Mouse (Mus musculus) liver, embryonic 14.5 days (tissue): ENCODE measurements around the gene Sec61a2. TPM values are rescaled to one million over a fixed set of nuclear protein-coding genes. Genes with fewer than 3 reads are reported as not detected.

Experiments
- ATAC-seq: fragments of 200-750 bp; cut with Nextera tagmentation; 2 replicates; pipeline ENCODE4 v1.8.0; 2017; ENCODE audit warnings: moderate number of reproducible peaks, mild to moderate bottlenecking, moderate library complexity; ENCODE audit not compliant: insufficient read depth
- DNase-seq, 3 experiments: peaks; one replicate each; pipeline ENCODE4 v3.0.0-alpha.2; 2012 to 2013; ENCODE audit warnings: low read depth in 3 of 3, low spot score in 3 of 3
- H3K27ac ChIP-seq: fragments of 300-500 bp; sonication (generic); 2 replicates; pipeline ENCODE4 v1.5.1; 2014; ENCODE audit warnings: moderate library complexity, mild to moderate bottlenecking, control low read depth, inconsistent platforms
- H3K27me3 ChIP-seq: fragments of 300-500 bp; sonication (generic); 2 replicates; pipeline ENCODE4 v1.6.1; 2014; ENCODE audit warnings: mild to moderate bottlenecking, low read length, moderate library complexity; ENCODE audit not compliant: control insufficient read depth, insufficient read depth
- H3K36me3 ChIP-seq: fragments of 300-500 bp; sonication (generic); replicated peaks from 2 replicates; pipeline ENCODE4 v1.6.1; 2014; ENCODE audit warnings: low read depth; ENCODE audit not compliant: control insufficient read depth, insufficient read depth
- H3K4me1 ChIP-seq, 2 experiments: fragments of 200-500 bp in 1 of 2; fragments of 300-500 bp in 1 of 2; sonication (generic) in 1 of 2; replicated peaks; 2 replicates each; pipeline ENCODE4 v1.6.1; 2012 to 2014; ENCODE audit warnings: antibody characterized with exemption in 1 of 2, inconsistent platforms in 1 of 2, low read length in 1 of 2; ENCODE audit not compliant: control insufficient read depth in 2 of 2, insufficient read depth in 2 of 2
- H3K4me2 ChIP-seq: fragments of 300-500 bp; sonication (generic); 2 replicates; pipeline ENCODE4 v1.6.1; 2014; ENCODE audit warnings: low read depth, mild to moderate bottlenecking, control low read depth, moderate library complexity
- H3K4me3 ChIP-seq, 2 experiments: fragments of 200-500 bp in 1 of 2; fragments of 300-500 bp in 1 of 2; sonication (generic) in 1 of 2; 2 replicates each; pipeline ENCODE4 v1.5.1; 2012 to 2014; ENCODE audit warnings: low read depth in 2 of 2, low read length in 2 of 2, mild to moderate bottlenecking in 2 of 2, control low read depth in 1 of 2, inconsistent platforms in 1 of 2, moderate library complexity in 1 of 2; ENCODE audit not compliant: insufficient read depth in 1 of 2
- H3K9ac ChIP-seq: fragments of 300-500 bp; sonication (generic); replicated peaks from 2 replicates; pipeline ENCODE4 v1.6.1; 2014; ENCODE audit warnings: mild to moderate bottlenecking, control low read depth, moderate library complexity
- H3K9me3 ChIP-seq: fragments of 300-500 bp; sonication (generic); 2 replicates; pipeline ENCODE4 v1.6.1; 2016; ENCODE audit warnings: low read length, mixed read lengths; ENCODE audit not compliant: control insufficient read depth
- CTCF ChIP-seq: IDR thresholded peaks from 2 replicates; pipeline ENCODE4 v1.5.1; 2016; ENCODE audit warnings: antibody characterized with exemption, low read depth, control low read depth
- EP300 ChIP-seq: IDR thresholded peaks from 2 replicates; pipeline ENCODE4 v1.6.1; 2016; ENCODE audit warnings: antibody characterized with exemption, low read depth
- WGBS: fragments of 180-500 bp; shearing (Covaris S2); extraction: QIAGEN DNeasy Blood & Tissue Kit; methylation state at CpG from one replicate; pipeline ENCODE4 v1.1.7; 2014; ENCODE audit not compliant: insufficient replicate concordance; 5-methylcytosine and 5-hydroxymethylcytosine counted together
- polyA plus RNA-seq, 2 experiments: library from polyadenylated mRNA; depleted of rRNA in 1 of 2; stranded (reverse) in 1 of 2; unstranded in 1 of 2; fragments of >200 nt; fragmentation: Nextera tagmentation in 1 of 2; extraction: Ambion mirVana in 1 of 2; gene quantifications; 2 replicates each; pipeline versions ENCODE4 v1.2.1 to v1.2.3; 2012 to 2014

The Sec61a2 gene
- polyA plus RNA-seq, 2 experiments, result 10.3 to 18.1 TPM

DNA sequence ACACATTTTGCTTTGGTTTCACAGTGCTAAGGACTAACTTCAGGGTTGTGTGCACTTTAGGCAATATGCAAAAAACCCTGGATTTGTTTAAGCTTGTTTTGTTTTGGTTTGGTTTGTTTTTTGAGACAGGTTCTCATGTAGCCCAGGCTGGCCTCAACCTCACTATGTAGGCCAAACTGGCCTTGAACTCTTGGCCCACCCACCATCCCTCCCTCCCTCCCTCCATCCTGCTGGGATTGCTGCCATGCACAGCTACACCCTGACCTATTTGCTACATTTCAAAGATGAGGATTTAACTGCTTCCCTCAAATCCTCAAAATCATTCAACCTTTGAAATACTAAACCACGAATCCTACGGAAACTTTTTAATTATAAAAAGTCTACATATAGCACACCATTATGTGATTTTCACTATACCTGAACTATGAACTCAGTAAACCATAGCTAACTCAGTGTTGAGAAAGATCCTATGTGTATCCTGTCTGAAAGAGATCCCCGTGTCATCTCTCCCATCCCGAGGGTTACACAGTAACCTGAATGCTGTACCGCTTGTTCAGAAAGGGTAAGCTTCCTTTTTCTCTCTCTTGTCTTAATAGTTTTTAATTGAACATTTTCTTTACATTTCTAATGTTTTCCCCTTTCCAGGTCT is 69.8 kb downstream of the Sec61a2 start:
- DNase-seq (no peak), ATAC-seq (peak; percentile 55; the same call in 1 of the 2 replicates)
- Histone ChIP-seq H3K36me3 (peaks cover 8% of the 10 kb centered on the region), H3K27me3 (no peaks in the 10 kb centered on the region), H3K9ac (no peak overlapping the region), H3K9me3 (no peaks in the 10 kb centered on the region), H3K4me2 (no peak overlapping the region), H3K4me1 (peaks cover 0 to 11% of the 10 kb centered on the region in 2 experiments; a peak in 2 of 4 replicates), H3K27ac (no peak overlapping the region), H3K4me3 (no peak overlapping the region)
- TF ChIP-seq CTCF (no peak), EP300 (no peak)
- WGBS, result 81% methylated on average over 5 of the region's 5 CpGs

DNA sequence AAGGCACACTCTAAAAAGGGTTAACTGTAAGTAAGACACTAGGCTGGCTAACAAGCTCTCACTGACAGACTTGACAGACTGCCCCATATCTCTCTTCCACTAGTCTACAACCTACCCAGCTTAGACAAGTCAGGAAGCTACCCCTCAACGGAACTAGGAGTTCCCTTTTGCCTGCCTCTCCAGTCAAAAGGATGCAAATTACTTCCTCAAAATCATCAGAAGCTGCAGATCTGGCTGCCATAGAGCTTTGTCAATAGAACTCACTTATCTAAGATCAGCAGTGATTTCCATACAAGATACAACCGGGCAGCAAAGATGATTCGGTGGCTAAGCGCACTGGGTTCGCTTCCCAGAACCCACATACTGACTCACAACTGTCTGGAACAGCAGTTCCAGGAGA is 70.5 kb downstream of the Sec61a2 start:
- Histone ChIP-seq H3K36me3 (peaks cover 11% of the 10 kb centered on the region), H3K9me3 (no peaks in the 10 kb centered on the region), H3K4me1 (peaks cover 0 to 11% of the 10 kb centered on the region in 2 experiments; a peak in 2 of 4 replicates), H3K4me2 (no peak overlapping the region), H3K27me3 (no peaks in the 10 kb centered on the region), H3K27ac (no peak overlapping the region), H3K4me3 (no peak overlapping the region), H3K9ac (no peak overlapping the region)
- TF ChIP-seq EP300 (no peak), CTCF (no peak)
- DNase-seq, result no peak
- ATAC-seq, result no peak
- WGBS, result 39% methylated on average over 5 of the region's 5 CpGs

DNA sequence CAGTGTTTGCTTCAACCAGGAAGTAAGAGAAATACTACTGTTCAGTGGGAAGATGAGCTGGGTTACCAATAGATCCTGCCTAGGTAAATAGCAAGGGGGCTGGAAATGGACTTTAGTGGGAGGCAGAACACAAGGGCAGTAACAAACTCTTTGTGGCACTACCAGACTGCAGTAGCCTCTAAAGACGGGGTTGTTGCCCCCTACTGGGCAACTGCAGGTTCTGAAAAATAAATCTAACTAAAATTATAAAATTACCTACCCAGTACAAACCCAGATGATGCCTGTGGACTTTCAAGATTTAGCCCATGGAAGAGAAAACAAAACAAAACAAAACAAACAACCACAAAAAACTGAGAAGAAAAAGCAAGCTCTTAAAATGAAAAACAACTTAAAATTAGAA is 71.0 kb downstream of the Sec61a2 start:
- no peak for ATAC-seq
- whole genome bisulfite sequencing, result 27% methylated on average over 1 of the region's 1 CpGs
- DNase-seq, result no peak
- Histone ChIP-seq H3K36me3 (peaks cover 15% of the 10 kb centered on the region), H3K4me1 (peaks cover 0 to 11% of the 10 kb centered on the region in 2 experiments; a peak in 2 of 4 replicates), H3K9me3 (no peaks in the 10 kb centered on the region), H3K27ac (no peak overlapping the region), H3K4me3 (no peak overlapping the region), H3K4me2 (no peak overlapping the region), H3K27me3 (no peaks in the 10 kb centered on the region), H3K9ac (no peak overlapping the region)
- TF ChIP-seq EP300 (no peak), CTCF (peak; percentile 27)

DNA sequence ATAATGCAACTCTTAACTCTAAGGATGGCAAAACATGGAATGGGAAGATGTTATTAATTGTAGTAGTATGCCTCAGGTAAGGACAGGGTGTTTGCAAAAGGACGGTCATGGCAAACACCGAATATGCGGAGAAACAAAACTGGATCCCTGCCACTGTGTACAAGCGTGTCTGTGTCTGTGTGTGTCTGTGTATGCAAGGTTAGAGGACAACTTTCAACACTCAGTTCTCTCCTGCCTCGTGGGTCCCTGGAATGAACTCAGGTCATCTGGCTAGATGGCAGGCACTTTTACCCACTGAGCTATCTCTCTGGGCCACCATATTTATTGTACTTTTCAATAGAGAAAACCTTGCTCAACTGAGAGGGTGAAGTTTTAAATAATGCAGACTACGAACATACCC is 72.8 kb downstream of the Sec61a2 start:
- peaks cover 25% of the 10 kb centered on the region for H3K36me3 ChIP-seq

DNA sequence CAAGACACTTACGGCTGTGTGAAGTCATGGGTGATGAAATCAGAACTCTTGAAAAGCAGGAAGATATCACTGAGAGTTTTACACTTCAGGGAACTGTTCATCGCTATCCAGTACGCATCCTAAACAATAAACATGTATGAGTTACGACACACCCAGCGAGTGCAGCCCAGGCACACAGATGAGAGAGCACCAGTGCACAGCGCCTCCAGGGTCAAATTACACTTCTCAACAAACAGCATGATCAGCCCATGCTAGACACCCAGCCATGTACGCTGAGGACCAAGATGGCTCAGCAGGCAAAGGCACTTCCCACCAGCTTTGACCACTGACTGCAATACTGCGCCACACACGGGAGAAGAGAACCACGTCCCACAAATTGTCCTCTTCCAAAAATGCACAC is 74.0 kb downstream of the Sec61a2 start:
- Histone ChIP-seq H3K9ac (no peak overlapping the region), H3K27me3 (no peaks in the 10 kb centered on the region), H3K9me3 (no peaks in the 10 kb centered on the region), H3K4me3 (no peak overlapping the region), H3K4me1 (peaks cover 0 to 11% of the 10 kb centered on the region in 2 experiments; a peak in 2 of 4 replicates), H3K36me3 (peaks cover 26% of the 10 kb centered on the region), H3K27ac (no peak overlapping the region), H3K4me2 (no peak overlapping the region)
- DNase-seq (no peak), ATAC-seq (no peak)
- 83% methylated on average over 10 of the region's 10 CpGs for WGBS
- TF ChIP-seq EP300, result no peak
- no peak for TF ChIP-seq CTCF

More for the DNA sequence above, 72.8 kb downstream of the Sec61a2 start:
- no peaks in the 10 kb centered on the region for H3K27me3 ChIP-seq
- DNase-seq (no peak), ATAC-seq (no peak)
- 84% methylated on average over 6 of the region's 6 CpGs for WGBS
- TF ChIP-seq CTCF (no peak), EP300 (no peak)
- no peak overlapping the region for H3K9ac ChIP-seq
- H3K4me2 ChIP-seq, result no peak overlapping the region
- no peak overlapping the region for H3K27ac ChIP-seq
- H3K4me3 ChIP-seq, result no peak overlapping the region
- no peaks in the 10 kb centered on the region for H3K9me3 ChIP-seq
- H3K4me1 ChIP-seq, result peaks cover 0 to 11% of the 10 kb centered on the region in 2 experiments; a peak in 2 of 4 replicates

Other genes with a start within 250 kb of the Sec61a2 start
- 0.47 and 0.63 TPM in 2 replicates for gene Camk1d, start 180.9 kb downstream of the Sec61a2 start, polyA plus RNA-seq (2012; rRNA removed)
- gene Camk1d, start 180.9 kb downstream of the Sec61a2 start, polyA plus RNA-seq (2014; fragmentation: Nextera tagmentation; extraction: Ambion mirVana), result 0.83 and 1.0 TPM in 2 replicates
- gene Nudt5, start 50.4 kb downstream of the Sec61a2 start, polyA plus RNA-seq (2012; rRNA removed), result 10.5 and 17.8 TPM in 2 replicates
- gene Nudt5, start 50.4 kb downstream of the Sec61a2 start, polyA plus RNA-seq (2014; fragmentation: Nextera tagmentation; extraction: Ambion mirVana), result 47.3 and 55.1 TPM in 2 replicates
- 76.5 and 112 TPM in 2 replicates for gene Cdc123, start 50.3 kb downstream of the Sec61a2 start, polyA plus RNA-seq (2012; rRNA removed)
- gene Cdc123, start 50.3 kb downstream of the Sec61a2 start, polyA plus RNA-seq (2014; fragmentation: Nextera tagmentation; extraction: Ambion mirVana), result 135 and 138 TPM in 2 replicates
- 0.45 and 0.79 TPM in 2 replicates for gene Gm13199, start 32.5 kb downstream of the Sec61a2 start, polyA plus RNA-seq (2012; rRNA removed)
- 0.58 and 0.59 TPM in 2 replicates for gene Gm13199, start 32.5 kb downstream of the Sec61a2 start, polyA plus RNA-seq (2014; fragmentation: Nextera tagmentation; extraction: Ambion mirVana)
- 2.7 and 2.8 TPM in 2 replicates for gene Dhtkd1, start 47.4 kb upstream of the Sec61a2 start, polyA plus RNA-seq (2012; rRNA removed)
- 1.6 TPM in 2 replicates for gene Dhtkd1, start 47.4 kb upstream of the Sec61a2 start, polyA plus RNA-seq (2014; fragmentation: Nextera tagmentation; extraction: Ambion mirVana)
- gene Upf2, start 56.0 kb upstream of the Sec61a2 start, polyA plus RNA-seq (2012; rRNA removed), result 4.5 and 6.8 TPM in 2 replicates
- 3.7 and 3.8 TPM in 2 replicates for gene Upf2, start 56.0 kb upstream of the Sec61a2 start, polyA plus RNA-seq (2014; fragmentation: Nextera tagmentation; extraction: Ambion mirVana)
- 1.6 and 2.1 TPM in 2 replicates for gene Proser2, start 234.8 kb upstream of the Sec61a2 start, polyA plus RNA-seq (2012; rRNA removed)
- 3.0 and 3.6 TPM in 2 replicates for gene Proser2, start 234.8 kb upstream of the Sec61a2 start, polyA plus RNA-seq (2014; fragmentation: Nextera tagmentation; extraction: Ambion mirVana)